ENCODE assay signal across 9 mouse cellular contexts in genomic region chr10:42244420-42245255, GRCm38 (mm10). TPM values are rescaled to one million over a fixed set of nuclear protein-coding genes. Genes with fewer than 3 reads are reported as not detected.
DNase-seq lines count a peak whose midpoint lies in the region; ATAC-seq and TF ChIP-seq lines count a peak whose summit lies in the region.
"Had no signal": no experiment of that assay in that cellular context is flagged by ENCODE, and none has a peak within 500 bp of the region (broad histone marks: within the 10 kb centered on the region; RNA-seq: fewer than 3 reads in every experiment).

No protein-coding gene starts in this region.

- no peak overlapping the region for H3K4me3 ChIP-seq in kidney, adult 2 months (ENCODE audit: insufficient read depth, low read depth, low read length)
- no peak overlapping the region for H3K4me3 ChIP-seq in kidney, embryonic 14.5 days (ENCODE audit: low read length)
- no peak overlapping the region for H3K4me3 ChIP-seq in heart, embryonic 13.5 days
- H3K4me3 ChIP-seq in liver, postnatal 0 days (ENCODE audit: low read depth, low read length), result no peak overlapping the region
- no peak overlapping the region for H3K4me3 ChIP-seq in hindbrain, postnatal 0 days (ENCODE audit: low read length)
- H3K4me3 ChIP-seq: forebrain, embryonic 13.5 days had no signal

- H3K9ac ChIP-seq in kidney, embryonic 14.5 days (ENCODE audit: low read depth, low read length), result no peak overlapping the region
- no peak overlapping the region for H3K9ac ChIP-seq in heart, embryonic 13.5 days
- H3K9ac ChIP-seq in liver, postnatal 0 days (replicated peaks), result 0 out of 2 replicates have a peak overlapping the region, but pooled peaks have one; percentile 44
- no peak overlapping the region for H3K9ac ChIP-seq in hindbrain, postnatal 0 days (replicated peaks; ENCODE audit: low read length)
- H3K9ac ChIP-seq: forebrain, embryonic 13.5 days had no signal

- ATAC-seq in kidney, embryonic 14.5 days (ENCODE audit: low FRiP score, low TSS enrichment), result no peak
- peak; percentile 56 for ATAC-seq in heart, embryonic 13.5 days (ENCODE audit: extremely low read depth, insufficient number of reproducible peaks, low FRiP score, low TSS enrichment)
- peak; percentile 86 for ATAC-seq in liver, postnatal 0 days
- ATAC-seq in hindbrain, postnatal 0 days, result no peak
- ATAC-seq: forebrain, embryonic 13.5 days had no signal

- no peak for TF ChIP-seq POLR2A in kidney, adult 2 months (IDR thresholded peaks at IDR 0.05; ENCODE audit: low read depth, low read length)

- no peaks in the 10 kb centered on the region for H3K27me3 ChIP-seq in kidney, adult 2 months (replicated peaks; ENCODE audit: control insufficient read depth, insufficient read depth, low read length)
- H3K27me3 ChIP-seq in kidney, embryonic 14.5 days (ENCODE audit: control insufficient read depth, insufficient read depth, low read length), result no peaks in the 10 kb centered on the region
- no peaks in the 10 kb centered on the region for H3K27me3 ChIP-seq in heart, embryonic 13.5 days (replicated peaks)
- no peaks in the 10 kb centered on the region for H3K27me3 ChIP-seq in liver, postnatal 0 days (ENCODE audit: insufficient read depth, low read length)
- H3K27me3 ChIP-seq in hindbrain, postnatal 0 days (ENCODE audit: insufficient read depth, low read length), result no peaks in the 10 kb centered on the region
- H3K27me3 ChIP-seq: forebrain, embryonic 13.5 days had no signal

- H3K4me1 ChIP-seq in kidney, adult 2 months (ENCODE audit: control insufficient read depth, insufficient read depth, low read length), result peaks cover 50% of the 10 kb centered on the region
- H3K4me1 ChIP-seq in kidney, embryonic 14.5 days (ENCODE audit: control insufficient read depth, insufficient read depth, low read length), result peaks cover 3% of the 10 kb centered on the region; the same call in 1 of the 2 replicates
- peaks cover 79% of the 10 kb centered on the region for H3K4me1 ChIP-seq in heart, embryonic 13.5 days
- peaks cover 67% of the 10 kb centered on the region for H3K4me1 ChIP-seq in liver, postnatal 0 days (ENCODE audit: insufficient read depth)
- H3K4me1 ChIP-seq in hindbrain, postnatal 0 days (ENCODE audit: insufficient read depth, low read length), result peaks cover 17% of the 10 kb centered on the region
- H3K4me1 ChIP-seq: forebrain, embryonic 13.5 days had no signal

- peak; percentile 92 for TF ChIP-seq EP300 in liver, postnatal 0 days (IDR thresholded peaks at IDR 0.05; ENCODE audit: low read depth)

- H3K4me2 ChIP-seq in kidney, embryonic 14.5 days (replicated peaks; ENCODE audit: low read depth, low read length), result no peak overlapping the region
- H3K4me2 ChIP-seq in heart, embryonic 13.5 days, result peak overlapping the region; percentile 14
- peak overlapping the region; percentile 38 for H3K4me2 ChIP-seq in liver, postnatal 0 days (ENCODE audit: low read depth, low read length)
- H3K4me2 ChIP-seq in hindbrain, postnatal 0 days (ENCODE audit: low read depth, low read length), result no peak overlapping the region
- H3K4me2 ChIP-seq: forebrain, embryonic 13.5 days had no signal

- H3K9me3 ChIP-seq in kidney, embryonic 14.5 days (ENCODE audit: control insufficient read depth, low read length), result no peaks in the 10 kb centered on the region
- H3K9me3 ChIP-seq in heart, embryonic 13.5 days, result no peaks in the 10 kb centered on the region
- H3K9me3 ChIP-seq in liver, postnatal 0 days (ENCODE audit: low read length), result no peaks in the 10 kb centered on the region
- no peaks in the 10 kb centered on the region for H3K9me3 ChIP-seq in hindbrain, postnatal 0 days (ENCODE audit: low read length)

- H3K27ac ChIP-seq in kidney, adult 2 months (ENCODE audit: insufficient read depth, low read depth, low read length), result peak overlapping the region; percentile 13
- H3K27ac ChIP-seq in kidney, embryonic 14.5 days (ENCODE audit: low read depth, low read length), result no peak overlapping the region
- H3K27ac ChIP-seq in heart, embryonic 13.5 days (replicated peaks), result peak overlapping the region; percentile 53; the same call in 1 of the 2 replicates
- H3K27ac ChIP-seq in liver, postnatal 0 days (ENCODE audit: low read depth), result peak overlapping the region; percentile 30
- H3K27ac ChIP-seq in hindbrain, postnatal 0 days, result no peak overlapping the region
- H3K27ac ChIP-seq: forebrain, embryonic 13.5 days had no signal

- no peak for TF ChIP-seq CTCF in kidney, adult 2 months (conservative IDR thresholded peaks at IDR 0.05; ENCODE audit: insufficient read depth, insufficient read length, low read depth, low read length)
- TF ChIP-seq CTCF in liver, postnatal 0 days (IDR thresholded peaks at IDR 0.05; ENCODE audit: low read depth), result no peak
- no peak for TF ChIP-seq CTCF in hindbrain, postnatal 0 days (IDR thresholded peaks at IDR 0.05; ENCODE audit: low read depth)

- 40% methylated on average over 8 of the region's 8 CpGs for WGBS in kidney, adult 2 months
- 80% methylated on average over 8 of the region's 8 CpGs for WGBS in kidney, embryonic 14.5 days
- WGBS in heart, embryonic 13.5 days, result 38% methylated on average over 8 of the region's 8 CpGs
- WGBS in liver, postnatal 0 days (ENCODE audit: insufficient replicate concordance), result 47% methylated on average over 8 of the region's 8 CpGs
- 61% methylated on average over 8 of the region's 8 CpGs for WGBS in hindbrain, postnatal 0 days

- peak; percentile 75 for DNase-seq in kidney, adult 2 months
- DNase-seq in c-Kit-negative CD71-positive TER-119-positive erythroid progenitor cells, embryonic 14.5 days (ENCODE audit: low read depth, low spot score), result peak; percentile 72
- DNase-seq in liver, postnatal 0 days, result peak; percentile 61
- no peak for DNase-seq in ovary, postnatal 36 days (ENCODE audit: low spot score)
- no peak for DNase-seq in hindbrain, postnatal 0 days (ENCODE audit: low spot score)
- no peak for DNase-seq in urinary bladder, postnatal 14 days (ENCODE audit: low spot score)

- H3K36me3 ChIP-seq in kidney, adult 2 months (ENCODE audit: control insufficient read depth, insufficient read depth, low read length), result no peaks in the 10 kb centered on the region
- H3K36me3 ChIP-seq in kidney, embryonic 14.5 days (ENCODE audit: control insufficient read depth, insufficient read depth, low read length), result no peaks in the 10 kb centered on the region
- no peaks in the 10 kb centered on the region for H3K36me3 ChIP-seq in heart, embryonic 13.5 days
- H3K36me3 ChIP-seq in liver, postnatal 0 days (replicated peaks; ENCODE audit: insufficient read depth, low read length), result peaks cover 4% of the 10 kb centered on the region
- H3K36me3 ChIP-seq in hindbrain, postnatal 0 days (ENCODE audit: insufficient read depth, low read length), result no peaks in the 10 kb centered on the region

RNA-seq across cellular contexts. Expression of gene Foxo3, which starts 31.9 kb away (rescaled TPM):
- 29.2 and 35.5 TPM in 2 replicates for polyA plus RNA-seq in kidney, adult 2 months (2012; rRNA removed)
- 8.2 and 10.2 TPM in 2 replicates for polyA plus RNA-seq in kidney, embryonic 14.5 days (2014; fragmentation: Nextera tagmentation; extraction: Ambion mirVana)
- polyA plus RNA-seq in heart, embryonic 13.5 days (2015; fragmentation: Nextera tagmentation; extraction: Ambion mirVana), result 4.4 and 4.8 TPM in 2 replicates
- 8.4 and 9.4 TPM in 2 replicates for polyA plus RNA-seq in liver, postnatal 0 days (2015; fragmentation: Nextera tagmentation; extraction: Ambion mirVana)
- total RNA-seq in hindbrain, postnatal 0 days (2014; rRNA removed), result 54.7 and 59.2 TPM in 2 replicates
- 8.4 and 8.6 TPM in 2 replicates for polyA plus RNA-seq in hindbrain, postnatal 0 days (2015; fragmentation: Nextera tagmentation; extraction: Ambion mirVana)

Comparison
In these comparisons a context has a peak if more than half of its experiments do, and no peak if none do; other contexts are left out.
1. H3K27ac ChIP-seq: peak in kidney, adult 2 months (single experiment), heart, embryonic 13.5 days (single experiment) and liver, postnatal 0 days (single experiment); none in kidney, embryonic 14.5 days (single experiment) and hindbrain, postnatal 0 days (single experiment).
2. DNase-seq: peak in kidney, adult 2 months (single experiment), c-Kit-negative CD71-positive TER-119-positive erythroid progenitor cells, embryonic 14.5 days (single experiment) and liver, postnatal 0 days (single experiment); none in ovary, postnatal 36 days (single experiment), hindbrain, postnatal 0 days (single experiment) and urinary bladder, postnatal 14 days (single experiment).
3. ATAC-seq: peak in heart, embryonic 13.5 days (single experiment) and liver, postnatal 0 days (single experiment); none in kidney, embryonic 14.5 days (single experiment) and hindbrain, postnatal 0 days (single experiment).
4. H3K4me2 ChIP-seq: peak in heart, embryonic 13.5 days (single experiment) and liver, postnatal 0 days (single experiment); none in kidney, embryonic 14.5 days (single experiment) and hindbrain, postnatal 0 days (single experiment).